Mouse (Mus musculus): ENCODE data around the gene Peli2. TPM values are rescaled to one million over a fixed set of nuclear protein-coding genes. Genes with fewer than 3 reads are reported as not detected.

Peli2 gene
- polyA plus RNA-seq, 1 experiment from 2014 or later, result 5.1 TPM

DNA sequence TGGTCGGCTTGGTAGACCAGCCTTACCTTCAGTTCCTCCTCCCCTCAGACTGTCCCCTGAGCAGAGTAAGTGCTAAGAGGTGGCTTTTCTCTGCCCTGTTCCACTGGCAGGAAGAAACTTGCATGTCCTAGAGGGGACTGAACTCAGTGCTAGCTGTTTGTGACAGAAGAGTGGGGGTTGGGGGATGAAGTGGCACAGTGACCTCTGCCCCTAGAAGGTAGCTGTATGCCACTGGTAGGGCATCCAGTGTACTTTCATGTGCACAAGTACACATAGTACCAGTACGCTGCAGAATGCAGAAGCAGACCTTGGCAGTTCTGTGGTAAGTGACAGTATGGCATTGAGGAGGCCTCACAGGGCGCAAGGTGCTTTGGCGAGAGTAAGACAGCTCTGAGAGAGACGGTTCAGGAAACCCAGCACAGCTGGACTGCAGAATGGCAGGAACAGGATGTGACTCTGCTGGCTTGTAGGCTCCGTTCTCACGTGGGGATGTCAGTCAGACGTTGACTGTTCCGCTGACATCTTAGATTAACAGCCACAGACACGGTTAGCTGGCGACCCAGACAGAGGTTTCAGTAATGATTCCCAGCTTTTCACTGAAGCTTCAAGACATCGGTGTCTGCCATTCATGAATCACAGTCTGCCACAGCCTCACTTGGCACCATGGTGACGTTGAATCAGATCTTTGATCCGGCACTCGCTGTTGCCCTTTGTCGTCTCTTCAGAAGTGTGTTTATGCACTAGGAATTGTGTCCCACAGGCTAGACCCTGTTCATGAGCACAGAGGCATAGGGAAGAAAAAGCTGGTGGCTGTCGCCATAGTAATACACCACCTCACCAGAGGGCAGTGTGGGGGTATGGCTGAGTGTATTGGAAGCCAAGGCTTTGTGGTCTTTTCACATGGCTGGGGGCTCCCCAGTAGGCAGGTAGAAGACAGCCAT, 81.7 kb downstream of the Peli2 start:
- DNase-seq (ENCODE audit: low spot score) (peak; percentile 48), ATAC-seq (no peak)
- H3K4me1 ChIP-seq (ENCODE audit: control insufficient read depth, insufficient read depth, low read length), result peaks cover 28% of the 10 kb centered on the region
- no peaks in the 10 kb centered on the region for H3K27me3 ChIP-seq (replicated peaks; ENCODE audit: control insufficient read depth, insufficient read depth, low read length)
- H3K36me3 ChIP-seq (ENCODE audit: control insufficient read depth, insufficient read depth, low read length), result no peaks in the 10 kb centered on the region
- no peak overlapping the region for H3K4me2 ChIP-seq (ENCODE audit: low read length)
- no peaks in the 10 kb centered on the region for H3K9me3 ChIP-seq (replicated peaks; ENCODE audit: control insufficient read depth, low read length)
- H3K9ac ChIP-seq (ENCODE audit: low read length), result no peak overlapping the region
- H3K4me3 ChIP-seq (ENCODE audit: low read depth, low read length), result no peak overlapping the region
- no peak overlapping the region for H3K27ac ChIP-seq (ENCODE audit: low read depth, low read length)
- 59% methylated on average over 17 of the region's 17 CpGs for WGBS

DNA sequence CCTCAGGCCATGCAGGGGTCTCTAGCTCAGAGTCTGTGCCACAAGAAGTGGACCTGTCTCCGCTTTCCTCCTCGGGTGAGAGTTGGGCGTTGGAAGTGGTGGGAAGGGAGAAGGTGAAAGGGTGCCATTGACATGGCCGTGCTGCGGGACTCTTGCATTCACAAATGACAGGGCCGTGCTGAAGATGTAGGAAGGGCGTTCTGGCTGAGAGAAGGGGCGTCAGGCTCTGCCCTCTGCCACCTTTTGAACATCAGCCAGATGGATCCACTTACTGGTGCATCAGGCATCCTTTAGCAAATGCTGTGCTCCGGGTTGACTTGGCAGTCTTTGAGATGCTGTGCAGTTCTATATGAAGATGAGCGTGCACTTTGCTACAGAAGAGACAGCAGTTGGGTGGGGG, 84.4 kb downstream of the Peli2 start:
- H3K9ac ChIP-seq (ENCODE audit: low read length), result no peak overlapping the region
- no peak for DNase-seq (ENCODE audit: low spot score)
- no peaks in the 10 kb centered on the region for H3K36me3 ChIP-seq (ENCODE audit: control insufficient read depth, insufficient read depth, low read length)
- H3K27ac ChIP-seq (ENCODE audit: low read depth, low read length), result no peak overlapping the region
- no peaks in the 10 kb centered on the region for H3K9me3 ChIP-seq (replicated peaks; ENCODE audit: control insufficient read depth, low read length)
- WGBS, result 90% methylated on average over 10 of the region's 10 CpGs
- no peak for ATAC-seq
- no peak overlapping the region for H3K4me2 ChIP-seq (ENCODE audit: low read length)
- H3K4me1 ChIP-seq (ENCODE audit: control insufficient read depth, insufficient read depth, low read length), result peaks cover 15% of the 10 kb centered on the region
- H3K4me3 ChIP-seq (ENCODE audit: low read depth, low read length), result no peak overlapping the region
- H3K27me3 ChIP-seq (replicated peaks; ENCODE audit: control insufficient read depth, insufficient read depth, low read length), result no peaks in the 10 kb centered on the region

DNA sequence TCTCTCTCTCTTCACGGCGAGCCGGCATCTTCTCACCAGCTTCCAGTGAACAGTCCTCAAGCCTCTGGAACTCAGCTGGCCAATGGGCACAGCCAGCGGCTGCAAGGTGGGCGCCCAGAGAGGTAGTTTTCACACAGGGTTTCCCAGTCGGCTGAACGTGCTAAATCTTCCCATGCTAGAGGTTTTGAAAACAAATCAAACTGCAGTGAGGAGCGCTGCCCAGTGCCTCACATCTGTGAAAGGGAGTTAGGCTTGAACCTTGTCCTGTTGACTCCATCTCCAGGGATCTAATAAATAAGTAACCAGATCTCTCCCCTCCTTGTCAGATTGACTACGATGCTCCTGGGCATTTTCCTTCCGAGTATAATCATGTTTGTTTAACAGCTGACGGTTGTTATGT, 85.0 kb downstream of the Peli2 start:
- no peaks in the 10 kb centered on the region for H3K36me3 ChIP-seq (ENCODE audit: control insufficient read depth, insufficient read depth, low read length)
- H3K4me3 ChIP-seq (ENCODE audit: low read depth, low read length), result no peak overlapping the region
- DNase-seq (ENCODE audit: low spot score), result no peak
- H3K9ac ChIP-seq (ENCODE audit: low read length), result no peak overlapping the region
- no peak for ATAC-seq
- no peaks in the 10 kb centered on the region for H3K27me3 ChIP-seq (replicated peaks; ENCODE audit: control insufficient read depth, insufficient read depth, low read length)
- H3K9me3 ChIP-seq (replicated peaks; ENCODE audit: control insufficient read depth, low read length), result no peaks in the 10 kb centered on the region
- no peak overlapping the region for H3K4me2 ChIP-seq (ENCODE audit: low read length)
- 81% methylated on average over 11 of the region's 11 CpGs for WGBS
- H3K4me1 ChIP-seq (ENCODE audit: control insufficient read depth, insufficient read depth, low read length), result peaks cover 15% of the 10 kb centered on the region
- no peak overlapping the region for H3K27ac ChIP-seq (ENCODE audit: low read depth, low read length)

DNA sequence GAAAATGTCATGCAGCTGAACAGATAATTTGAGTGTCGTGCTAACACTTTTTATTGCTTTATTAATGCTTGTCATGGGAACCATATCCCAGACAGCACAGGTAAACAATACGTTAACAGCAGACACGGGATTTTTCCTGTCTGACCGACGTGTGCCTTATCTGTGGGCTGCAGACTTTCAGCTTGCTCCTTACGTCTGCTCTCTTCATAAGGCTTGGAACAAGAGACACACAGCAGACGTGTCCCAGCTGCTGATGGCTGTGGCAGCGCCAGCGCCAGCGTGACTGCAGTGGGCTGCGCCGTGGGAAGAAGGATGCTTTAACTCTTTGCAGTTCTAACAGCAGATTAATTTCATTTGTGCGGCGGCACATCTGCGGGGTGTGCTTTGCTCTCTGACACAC, 86.5 kb downstream of the Peli2 start:
- Histone ChIP-seq H3K9me3 (replicated peaks; ENCODE audit: control insufficient read depth, low read length) (no peaks in the 10 kb centered on the region), H3K36me3 (ENCODE audit: control insufficient read depth, insufficient read depth, low read length) (no peaks in the 10 kb centered on the region), H3K27me3 (replicated peaks; ENCODE audit: control insufficient read depth, insufficient read depth, low read length) (no peaks in the 10 kb centered on the region), H3K4me3 (ENCODE audit: low read depth, low read length) (no peak overlapping the region), H3K27ac (ENCODE audit: low read depth, low read length) (peak overlapping the region; percentile 23; the same call in 1 of the 2 replicates), H3K4me2 (ENCODE audit: low read length) (peak overlapping the region; percentile 15; the same call in 1 of the 2 replicates), H3K9ac (ENCODE audit: low read length) (0 out of 2 replicates have a peak overlapping the region, but pooled peaks have one; percentile 29), H3K4me1 (ENCODE audit: control insufficient read depth, insufficient read depth, low read length) (peaks cover 15% of the 10 kb centered on the region)
- 41% methylated on average over 15 of the region's 15 CpGs for WGBS
- DNase-seq (ENCODE audit: low spot score) (peak; percentile 79), ATAC-seq (peak; percentile 82)

DNA sequence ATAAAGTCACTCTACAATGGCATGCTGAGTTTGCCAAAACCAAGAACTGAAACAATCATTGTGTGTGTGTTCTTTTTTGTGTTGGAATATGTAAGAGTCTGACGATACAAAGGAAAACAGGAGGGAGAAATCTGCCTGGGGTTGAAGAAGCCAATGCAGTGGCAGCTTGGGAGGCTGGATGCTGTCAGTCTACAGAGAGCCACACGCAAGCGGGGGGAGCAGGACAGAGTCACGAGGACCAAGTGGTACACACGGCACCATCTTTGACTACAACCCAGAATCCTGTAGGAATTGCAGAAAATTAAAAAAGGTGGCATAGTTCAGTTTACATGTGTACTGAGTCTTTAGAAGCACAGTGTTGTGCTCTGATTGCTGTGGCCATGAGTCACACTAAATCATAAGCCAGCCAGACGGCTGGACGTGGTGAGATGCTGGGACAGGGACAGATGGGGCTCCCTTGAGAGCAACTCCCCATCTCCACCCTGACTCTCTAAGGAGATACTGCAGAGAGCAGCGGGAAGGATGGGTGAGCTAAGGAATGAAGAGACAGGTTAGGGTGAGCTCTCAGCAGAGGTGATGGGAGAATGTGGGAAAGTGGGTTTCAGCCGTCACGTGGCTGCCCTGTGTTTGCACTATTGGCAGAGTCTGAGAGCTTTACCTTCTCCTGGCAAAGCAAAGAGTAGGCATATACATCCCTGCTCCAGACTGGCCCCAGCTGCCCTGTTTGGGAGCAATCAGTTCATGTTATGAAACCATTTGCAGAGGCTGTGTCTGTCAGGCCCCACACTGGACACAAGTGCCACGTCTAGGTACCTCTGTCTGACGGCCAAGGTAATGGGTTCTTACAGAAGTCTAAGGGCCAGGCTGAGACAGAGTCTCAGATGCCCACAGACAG, 87.4 kb downstream of the Peli2 start:
- Histone ChIP-seq H3K4me1 (ENCODE audit: control insufficient read depth, insufficient read depth, low read length) (peaks cover 15% of the 10 kb centered on the region), H3K9me3 (replicated peaks; ENCODE audit: control insufficient read depth, low read length) (no peaks in the 10 kb centered on the region), H3K27ac (ENCODE audit: low read depth, low read length) (no peak overlapping the region), H3K27me3 (replicated peaks; ENCODE audit: control insufficient read depth, insufficient read depth, low read length) (no peaks in the 10 kb centered on the region), H3K4me2 (ENCODE audit: low read length) (no peak overlapping the region), H3K4me3 (ENCODE audit: low read depth, low read length) (no peak overlapping the region), H3K9ac (ENCODE audit: low read length) (no peak overlapping the region), H3K36me3 (ENCODE audit: control insufficient read depth, insufficient read depth, low read length) (no peaks in the 10 kb centered on the region)
- WGBS, result 76% methylated on average over 12 of the region's 12 CpGs
- DNase-seq (ENCODE audit: low spot score) (no peak), ATAC-seq (0 out of 2 replicates have a peak, but pooled peaks have one; percentile 21)

DNA sequence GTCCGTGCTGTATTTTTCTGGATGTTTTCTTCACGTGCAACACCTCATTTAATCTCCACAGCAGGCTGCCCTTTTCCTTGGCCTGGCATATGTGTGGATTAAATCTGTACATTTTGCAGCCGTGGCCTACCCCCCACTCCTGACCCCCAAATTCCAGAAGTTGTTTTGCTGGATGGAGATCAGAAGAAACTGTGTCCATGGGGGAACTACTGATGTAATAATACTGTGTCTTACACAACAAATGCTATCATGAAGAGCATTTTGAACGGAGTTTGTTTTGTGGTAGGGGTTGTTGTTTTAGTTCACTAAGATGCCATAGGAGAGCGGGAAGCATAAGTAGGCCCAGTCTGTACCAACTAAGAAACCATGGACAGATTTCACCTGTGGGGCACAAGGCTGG, 88.8 kb downstream of the Peli2 start:
- Histone ChIP-seq H3K4me3 (ENCODE audit: low read depth, low read length) (no peak overlapping the region), H3K4me2 (ENCODE audit: low read length) (no peak overlapping the region), H3K36me3 (ENCODE audit: control insufficient read depth, insufficient read depth, low read length) (no peaks in the 10 kb centered on the region), H3K9me3 (replicated peaks; ENCODE audit: control insufficient read depth, low read length) (no peaks in the 10 kb centered on the region), H3K4me1 (ENCODE audit: control insufficient read depth, insufficient read depth, low read length) (peaks cover 15% of the 10 kb centered on the region), H3K27me3 (replicated peaks; ENCODE audit: control insufficient read depth, insufficient read depth, low read length) (no peaks in the 10 kb centered on the region), H3K27ac (ENCODE audit: low read depth, low read length) (no peak overlapping the region), H3K9ac (ENCODE audit: low read length) (no peak overlapping the region)
- WGBS, result 88% methylated on average over 5 of the region's 5 CpGs
- ATAC-seq, result no peak
- no peak for DNase-seq (ENCODE audit: low spot score)

DNA sequence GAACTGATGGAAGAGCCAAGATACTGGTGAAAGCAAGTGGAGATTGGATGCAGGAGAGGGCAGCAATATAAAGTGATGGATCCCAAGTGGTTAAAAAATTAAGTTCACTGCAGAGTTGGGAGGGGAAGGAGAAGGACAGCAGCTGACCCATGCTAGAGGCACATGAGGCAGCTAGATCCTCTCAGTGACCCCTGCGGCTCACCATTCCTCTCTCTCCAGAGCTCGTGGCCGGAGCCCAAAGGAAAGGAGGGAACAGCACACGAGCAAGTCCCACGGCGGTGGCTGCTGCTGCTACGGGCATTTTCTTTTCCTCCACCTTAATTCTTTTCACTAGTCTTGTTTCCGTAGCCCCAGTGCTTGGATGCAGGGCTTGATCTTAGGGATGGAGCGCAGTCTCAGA, 89.5 kb downstream of the Peli2 start:
- H3K9me3 ChIP-seq (replicated peaks; ENCODE audit: control insufficient read depth, low read length), result no peaks in the 10 kb centered on the region
- DNase-seq (ENCODE audit: low spot score) (no peak), ATAC-seq (no peak)
- no peak overlapping the region for H3K27ac ChIP-seq (ENCODE audit: low read depth, low read length)
- no peak overlapping the region for H3K4me3 ChIP-seq (ENCODE audit: low read depth, low read length)
- H3K4me2 ChIP-seq (ENCODE audit: low read length), result no peak overlapping the region
- peaks cover 15% of the 10 kb centered on the region for H3K4me1 ChIP-seq (ENCODE audit: control insufficient read depth, insufficient read depth, low read length)
- H3K9ac ChIP-seq (ENCODE audit: low read length), result no peak overlapping the region
- no peaks in the 10 kb centered on the region for H3K36me3 ChIP-seq (ENCODE audit: control insufficient read depth, insufficient read depth, low read length)
- no peaks in the 10 kb centered on the region for H3K27me3 ChIP-seq (replicated peaks; ENCODE audit: control insufficient read depth, insufficient read depth, low read length)
- 92% methylated on average over 8 of the region's 9 CpGs for WGBS

DNA sequence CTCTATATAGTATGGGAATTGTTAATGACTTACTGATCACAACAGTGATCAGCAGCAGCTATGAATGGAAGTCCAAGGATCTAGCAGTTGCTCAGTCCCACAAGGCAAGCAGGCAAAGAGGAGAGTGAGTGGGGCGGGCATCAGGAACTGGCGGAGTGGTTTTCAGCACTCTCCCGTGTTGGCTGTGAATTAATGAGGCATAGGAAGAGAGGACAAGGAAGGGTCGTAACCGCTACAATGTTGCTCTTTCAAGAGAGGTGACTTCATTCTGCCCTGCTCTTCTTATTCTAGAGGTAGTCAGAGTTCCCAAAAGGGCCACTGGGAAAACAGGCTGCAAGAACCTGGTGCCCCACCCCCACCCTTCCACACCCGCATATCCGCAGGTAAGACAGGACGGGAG, 90.9 kb downstream of the Peli2 start:
- no peak overlapping the region for H3K4me2 ChIP-seq (ENCODE audit: low read length)
- H3K27ac ChIP-seq (ENCODE audit: low read depth, low read length), result no peak overlapping the region
- no peaks in the 10 kb centered on the region for H3K27me3 ChIP-seq (replicated peaks; ENCODE audit: control insufficient read depth, insufficient read depth, low read length)
- H3K4me3 ChIP-seq (ENCODE audit: low read depth, low read length), result no peak overlapping the region
- DNase-seq (ENCODE audit: low spot score) (no peak), ATAC-seq (no peak)
- H3K4me1 ChIP-seq (ENCODE audit: control insufficient read depth, insufficient read depth, low read length), result peaks cover 10% of the 10 kb centered on the region
- WGBS, result 75% methylated on average over 8 of the region's 8 CpGs
- H3K9ac ChIP-seq (ENCODE audit: low read length), result no peak overlapping the region
- H3K36me3 ChIP-seq (ENCODE audit: control insufficient read depth, insufficient read depth, low read length), result no peaks in the 10 kb centered on the region
- H3K9me3 ChIP-seq (replicated peaks; ENCODE audit: control insufficient read depth, low read length), result no peaks in the 10 kb centered on the region
